Mouse (Mus musculus) thymus, postnatal 36 days (tissue): ENCODE data around the gene Cdkn2aipnl.

Experiments used
- DNase-seq, 2 experiments: peaks; one replicate each; pipeline ENCODE4 v3.0.0; 2022; ENCODE audit warnings: mixed read lengths in 2 of 2

The Cdkn2aipnl gene

GRCm38 (mm10) chr11:51949155-51949840, 18.2 kb upstream of the Cdkn2aipnl start:
- DNase-seq = peak; percentile 59

- peak; percentile 69 to 81 for DNase-seq
Observed at GRCm38 (mm10) chr11:51949919-51950318, 17.5 kb upstream of the Cdkn2aipnl start.

- DNase-seq = no peak
Observed at GRCm38 (mm10) chr11:51951861-51952420, 15.5 kb upstream of the Cdkn2aipnl start.

GRCm38 (mm10) chr11:51956112-51956511, 11.3 kb upstream of the Cdkn2aipnl start:
- no peak for DNase-seq

GRCm38 (mm10) chr11:51957760-51958159, 9.7 kb upstream of the Cdkn2aipnl start:
- DNase-seq = no peak

GRCm38 (mm10) chr11:51959511-51959910, 8.0 kb upstream of the Cdkn2aipnl start:
- no peak for DNase-seq

- no peak for DNase-seq
Observed at GRCm38 (mm10) chr11:51960061-51960460, 7.4 kb upstream of the Cdkn2aipnl start.

- peak; percentile 57 to 61 for DNase-seq
Observed at GRCm38 (mm10) chr11:51960967-51961471, 6.4 kb upstream of the Cdkn2aipnl start.

GRCm38 (mm10) chr11:51961761-51962160, 5.7 kb upstream of the Cdkn2aipnl start:
- peak; percentile 68 to 81 for DNase-seq

GRCm38 (mm10) chr11:51962277-51962676, 5.2 kb upstream of the Cdkn2aipnl start:
- DNase-seq = no peak

- peak in 1 of 2 experiments; percentile 17 for DNase-seq
Observed at GRCm38 (mm10) chr11:51966651-51967050, 810 bp upstream of the Cdkn2aipnl start.

- peak in 1 of 2 experiments; percentile 53 for DNase-seq
Observed at GRCm38 (mm10) chr11:51968896-51969295, 1.4 kb downstream of the Cdkn2aipnl start.

GRCm38 (mm10) chr11:51969511-51969910, 2.0 kb downstream of the Cdkn2aipnl start:
- no peak for DNase-seq

GRCm38 (mm10) chr11:51971644-51972043, 4.2 kb downstream of the Cdkn2aipnl start:
- DNase-seq = no peak

- DNase-seq = no peak
Observed at GRCm38 (mm10) chr11:51999611-52000289, 32.3 kb downstream of the Cdkn2aipnl start.

GRCm38 (mm10) chr11:52000290-52000962, 33.0 kb downstream of the Cdkn2aipnl start, which contains the start of gene Ube2b:
TSS of gene Ube2b (minus strand) at chr11:52000762.
- DNase-seq = peak; percentile 89 to 95

GRCm38 (mm10) chr11:52001341-52001740, 33.9 kb downstream of the Cdkn2aipnl start:
- DNase-seq = peak in 1 of 2 experiments; percentile 19

GRCm38 (mm10) chr11:52001861-52002260, 34.4 kb downstream of the Cdkn2aipnl start:
- DNase-seq = no peak

GRCm38 (mm10) chr11:52002842-52003504, 35.5 kb downstream of the Cdkn2aipnl start:
- no peak for DNase-seq

GRCm38 (mm10) chr11:52003505-52003771, 36.0 kb downstream of the Cdkn2aipnl start:
- no peak for DNase-seq

GRCm38 (mm10) chr11:52003772-52004528, 36.5 kb downstream of the Cdkn2aipnl start, which contains the start of gene Cdkl3:
TSS of gene Cdkl3 (plus strand) at chr11:52004221.
- peak; percentile 88 to 94 for DNase-seq

GRCm38 (mm10) chr11:52005586-52005985, 38.1 kb downstream of the Cdkn2aipnl start:
- DNase-seq = no peak
